Mouse (Mus musculus) kidney, embryonic 16.5 days (tissue): ENCODE measurements at regions not wholly inside any gene's neighbourhood (a gene's known extent, or its start where the extent isn't known, plus 50 kb on each side); places are given as distances from the start of the nearest gene placed in this dataset.

ENCODE experiments used
- ATAC-seq: fragments of 200-750 bp; cut with Nextera tagmentation; 2 replicates; pipeline ENCODE4 v1.8.0; 2017; ENCODE audit warnings: moderate TSS enrichment; ENCODE audit not compliant: low FRiP score, low TSS enrichment
- H3K27ac ChIP-seq: fragments of 300-500 bp; sonication (generic); 2 replicates; pipeline ENCODE4 v1.5.1; 2014; ENCODE audit warnings: low read length
- H3K27me3 ChIP-seq: fragments of 300-500 bp; sonication (generic); 2 replicates; pipeline ENCODE4 v1.6.1; 2014; ENCODE audit warnings: low read length, control low read depth, mixed read lengths; ENCODE audit not compliant: insufficient read depth
- H3K36me3 ChIP-seq: fragments of 300-500 bp; sonication (generic); 2 replicates; pipeline ENCODE4 v1.6.1; 2014; ENCODE audit warnings: low read length, control low read depth, mixed read lengths; ENCODE audit not compliant: insufficient read depth
- H3K4me1 ChIP-seq: fragments of 300-500 bp; sonication (generic); 2 replicates; pipeline ENCODE4 v1.6.1; 2014; ENCODE audit warnings: low read length, control low read depth, mixed read lengths; ENCODE audit not compliant: insufficient read depth
- H3K4me2 ChIP-seq: fragments of 300-500 bp; sonication (generic); replicated peaks from 2 replicates; pipeline ENCODE4 v1.6.1; 2014; ENCODE audit warnings: low read depth, low read length
- H3K4me3 ChIP-seq: fragments of 300-500 bp; sonication (generic); 2 replicates; pipeline ENCODE4 v1.5.1; 2014; ENCODE audit warnings: mild to moderate bottlenecking, low read length
- H3K9ac ChIP-seq: fragments of 300-500 bp; sonication (generic); replicated peaks from 2 replicates; pipeline ENCODE4 v1.6.1; 2014; ENCODE audit warnings: low read length
- H3K9me3 ChIP-seq: fragments of 300-500 bp; sonication (generic); 2 replicates; pipeline ENCODE4 v1.6.1; 2016; ENCODE audit warnings: low read length, control low read depth
- WGBS: fragments of 180-500 bp; shearing (Covaris S2); extraction: QIAGEN DNeasy Blood & Tissue Kit; methylation state at CpG from one replicate; pipeline ENCODE4 v1.1.7; 2014; 5-methylcytosine and 5-hydroxymethylcytosine counted together

- Histone ChIP-seq H3K9ac (0 out of 2 replicates have a peak overlapping the region, but pooled peaks have one; percentile 2), H3K4me1 (peaks cover 16% of the 10 kb centered on the region; the same call in 1 of the 2 replicates), H3K9me3 (no peaks in the 10 kb centered on the region), H3K4me3 (no peak overlapping the region), H3K27ac (peak overlapping the region; percentile 64), H3K4me2 (no peak overlapping the region), H3K36me3 (no peaks in the 10 kb centered on the region), H3K27me3 (no peaks in the 10 kb centered on the region)
- peak; percentile 67; the same call in 1 of the 2 replicates for ATAC-seq
- WGBS, result 24% methylated on average over 15 of the region's 15 CpGs
Measured at GRCm38 (mm10) chr13:60455033-60455619, 146.6 kb upstream of the Dapk1 start.

DNA sequence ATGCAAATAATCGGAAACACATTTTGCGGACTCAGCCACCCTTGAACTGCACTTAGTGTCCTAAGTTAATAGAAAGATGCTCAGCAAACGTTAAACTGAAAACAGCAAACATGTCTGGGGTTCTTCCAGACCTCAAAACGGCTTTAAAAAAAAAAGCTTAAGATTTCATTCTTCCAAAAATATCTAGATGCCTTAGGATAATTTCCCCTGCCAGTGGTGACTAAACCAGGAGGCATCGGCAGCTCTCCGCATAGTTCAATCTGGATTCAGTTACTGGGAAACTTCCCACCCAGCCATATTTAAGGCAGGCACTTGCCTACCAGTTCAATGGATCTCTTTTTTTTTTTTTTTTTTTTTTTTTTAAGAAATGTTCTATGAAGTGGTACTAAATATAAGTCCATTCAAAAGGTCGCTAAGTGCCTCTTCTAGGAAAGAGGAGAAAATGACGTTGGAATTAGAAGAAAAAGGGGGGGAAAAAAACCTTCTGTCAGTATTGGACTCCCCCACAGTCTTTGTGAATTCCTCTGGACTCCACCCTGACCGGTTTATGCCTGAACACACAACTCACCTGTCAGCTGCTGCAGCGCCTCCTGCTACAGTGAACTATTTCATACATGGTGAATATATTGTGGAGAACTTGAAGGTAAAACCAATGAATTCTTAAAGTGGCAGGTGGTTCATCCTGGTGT lies 145.7 kb upstream of the Dapk1 start:
- H3K27ac ChIP-seq, result no peak overlapping the region
- no peak overlapping the region for H3K4me3 ChIP-seq
- H3K4me1 ChIP-seq, result peaks cover 11% of the 10 kb centered on the region; the same call in 1 of the 2 replicates
- H3K9me3 ChIP-seq, result no peaks in the 10 kb centered on the region
- H3K4me2 ChIP-seq, result no peak overlapping the region
- no peak overlapping the region for H3K9ac ChIP-seq
- H3K36me3 ChIP-seq, result no peaks in the 10 kb centered on the region
- no peak for ATAC-seq
- WGBS, result 63% methylated on average over 10 of the region's 10 CpGs
- H3K27me3 ChIP-seq, result no peaks in the 10 kb centered on the region

- WGBS, result 78% methylated on average over 10 of the region's 10 CpGs
- no peak overlapping the region for H3K27ac ChIP-seq
- H3K36me3 ChIP-seq, result no peaks in the 10 kb centered on the region
- no peak overlapping the region for H3K4me3 ChIP-seq
- no peaks in the 10 kb centered on the region for H3K27me3 ChIP-seq
- H3K4me2 ChIP-seq, result no peak overlapping the region
- H3K4me1 ChIP-seq, result peaks cover 8% of the 10 kb centered on the region; the same call in 1 of the 2 replicates
- ATAC-seq, result no peak
- no peaks in the 10 kb centered on the region for H3K9me3 ChIP-seq
- H3K9ac ChIP-seq, result no peak overlapping the region
Measured at GRCm38 (mm10) chr13:60457277-60457676, 144.5 kb upstream of the Dapk1 start.

DNA sequence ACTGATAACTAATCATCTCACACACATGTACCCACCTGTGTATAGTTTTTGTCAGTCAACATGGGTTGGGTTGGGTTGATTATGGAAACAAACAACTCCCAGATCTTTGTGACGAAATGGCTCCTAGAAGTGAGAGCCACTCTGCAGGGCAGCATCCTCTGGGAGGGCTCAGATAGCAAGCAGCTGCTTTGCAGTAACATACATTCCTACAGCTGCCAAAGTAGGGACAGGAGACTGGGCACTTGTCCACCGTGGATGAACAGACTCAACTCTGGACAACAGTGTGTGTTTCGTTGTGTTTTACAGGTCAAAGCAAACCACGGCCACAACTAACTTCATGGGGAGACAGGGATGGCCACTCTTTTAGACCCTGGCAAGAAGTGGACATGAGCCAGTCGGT lies 142.7 kb upstream of the Dapk1 start:
- H3K36me3 ChIP-seq, result no peaks in the 10 kb centered on the region
- H3K27me3 ChIP-seq, result no peaks in the 10 kb centered on the region
- H3K4me2 ChIP-seq, result no peak overlapping the region
- ATAC-seq, result no peak
- H3K27ac ChIP-seq, result no peak overlapping the region
- no peak overlapping the region for H3K4me3 ChIP-seq
- H3K4me1 ChIP-seq, result peaks cover 8% of the 10 kb centered on the region; the same call in 1 of the 2 replicates
- H3K9ac ChIP-seq, result no peak overlapping the region
- 84% methylated on average over 5 of the region's 5 CpGs for WGBS
- no peaks in the 10 kb centered on the region for H3K9me3 ChIP-seq

DNA sequence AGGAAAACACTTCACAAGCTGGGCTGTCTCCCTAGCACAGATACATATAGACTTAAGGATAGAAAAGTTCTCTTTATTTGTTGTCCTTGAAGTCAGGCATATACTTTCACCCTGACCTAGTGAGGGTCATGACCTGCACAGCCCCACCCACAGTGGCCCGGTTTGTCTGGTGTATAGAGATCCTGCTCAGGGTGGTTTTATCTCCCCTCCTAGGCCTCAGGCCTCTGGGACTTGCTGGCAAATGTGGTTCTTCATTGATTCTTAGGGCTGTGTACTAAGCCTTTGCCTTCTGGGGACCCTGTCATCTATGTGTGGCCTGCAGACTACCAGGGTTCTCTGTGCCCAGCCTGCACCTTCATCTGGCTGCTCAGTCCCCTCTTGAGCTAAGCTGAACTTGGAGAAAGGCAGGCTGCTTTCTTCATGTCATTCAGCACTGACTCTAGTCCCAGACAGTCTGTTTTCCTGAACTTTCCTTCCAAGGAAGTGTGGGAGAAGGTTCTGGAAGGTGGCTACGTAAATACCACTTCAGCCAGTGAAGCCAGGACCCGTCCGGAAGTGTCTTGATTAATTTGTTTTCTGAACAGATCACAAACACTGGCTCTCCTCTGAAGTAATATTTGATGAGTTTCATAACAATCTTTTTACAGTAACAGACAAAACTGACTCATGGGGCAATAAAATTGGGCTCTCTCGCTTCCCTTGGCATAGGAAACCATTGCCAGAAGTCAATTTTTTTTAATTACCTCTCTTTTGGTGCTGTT lies 135.0 kb upstream of the Dapk1 start:
- Histone ChIP-seq H3K9me3 (no peaks in the 10 kb centered on the region), H3K36me3 (no peaks in the 10 kb centered on the region), H3K4me2 (no peak overlapping the region), H3K27ac (peak overlapping the region; percentile 43; the same call in 1 of the 2 replicates), H3K27me3 (no peaks in the 10 kb centered on the region), H3K9ac (peak overlapping the region; percentile 16; the same call in 1 of the 2 replicates), H3K4me3 (no peak overlapping the region), H3K4me1 (peaks cover 11% of the 10 kb centered on the region)
- WGBS, result 62% methylated on average over 5 of the region's 5 CpGs
- no peak for ATAC-seq

DNA sequence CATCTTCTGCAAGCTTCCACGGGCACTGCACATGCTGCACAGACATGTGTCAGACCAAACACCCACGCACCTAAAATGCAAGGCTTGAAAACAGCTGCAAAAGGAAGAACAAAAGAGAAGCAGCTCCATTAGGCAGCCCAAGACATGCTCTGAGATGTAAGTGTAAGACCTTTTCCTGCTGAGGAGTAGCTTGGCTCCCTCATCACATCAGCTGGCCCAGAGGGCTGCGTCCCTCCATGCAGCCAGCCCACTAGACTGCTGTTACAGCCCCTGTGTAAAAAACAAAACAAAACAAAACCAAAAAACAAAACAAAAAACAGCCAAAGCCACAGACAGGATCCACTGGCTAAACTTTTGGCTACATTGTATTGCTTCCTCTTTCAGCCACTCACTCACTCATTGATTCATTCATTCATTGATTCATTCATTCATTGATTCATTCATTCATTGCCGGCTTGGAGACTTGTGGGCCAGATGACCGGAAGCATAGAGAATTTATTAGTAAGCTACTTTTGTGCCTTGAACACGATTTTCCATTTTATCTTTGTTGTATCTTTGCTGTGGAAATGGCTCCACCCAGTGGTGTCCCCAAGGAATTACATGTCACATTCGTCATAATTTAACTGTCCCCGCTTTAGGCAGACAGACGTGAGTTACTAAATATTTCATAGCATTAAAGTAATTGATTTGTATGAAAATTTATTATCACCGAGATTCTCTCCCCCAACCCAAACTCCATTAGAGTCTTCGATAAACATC lies 133.7 kb upstream of the Dapk1 start:
- H3K4me3 ChIP-seq, result no peak overlapping the region
- no peaks in the 10 kb centered on the region for H3K36me3 ChIP-seq
- 16% methylated on average over 11 of the region's 11 CpGs for WGBS
- H3K9me3 ChIP-seq, result no peaks in the 10 kb centered on the region
- 0 out of 2 replicates have a peak overlapping the region, but pooled peaks have one; percentile 39 for H3K27ac ChIP-seq
- H3K9ac ChIP-seq, result 0 out of 2 replicates have a peak overlapping the region, but pooled peaks have one; percentile 38
- H3K27me3 ChIP-seq, result no peaks in the 10 kb centered on the region
- peaks cover 11% of the 10 kb centered on the region for H3K4me1 ChIP-seq
- no peak overlapping the region for H3K4me2 ChIP-seq
- ATAC-seq, result no peak

- no peak for ATAC-seq
- Histone ChIP-seq H3K36me3 (no peaks in the 10 kb centered on the region), H3K4me2 (no peak overlapping the region), H3K27ac (no peak overlapping the region), H3K4me3 (no peak overlapping the region), H3K4me1 (peaks cover 11% of the 10 kb centered on the region), H3K27me3 (no peaks in the 10 kb centered on the region), H3K9me3 (no peaks in the 10 kb centered on the region), H3K9ac (no peak overlapping the region)
- WGBS, result 49% methylated on average over 17 of the region's 17 CpGs
Measured at GRCm38 (mm10) chr13:60470426-60471398, 131.0 kb upstream of the Dapk1 start.

DNA sequence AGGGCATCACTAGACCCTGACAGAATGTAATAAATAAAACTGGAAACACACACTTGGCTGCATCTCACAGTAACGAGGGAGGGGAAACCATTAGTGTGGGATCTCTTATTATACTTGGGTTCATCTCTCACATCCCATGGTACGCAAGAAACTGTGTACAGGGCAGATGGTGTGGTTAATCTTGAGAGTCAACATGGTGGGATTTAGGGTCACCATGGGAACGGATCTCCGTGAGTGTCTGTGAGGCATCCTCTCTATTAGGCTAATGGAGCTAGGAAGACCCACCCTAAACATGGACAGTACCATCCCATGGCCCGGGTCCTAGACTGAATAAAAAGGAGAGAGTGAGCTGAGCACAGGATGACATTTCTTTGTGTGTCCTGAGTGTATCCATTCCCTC lies 130.1 kb upstream of the Dapk1 start:
- H3K27ac ChIP-seq, result no peak overlapping the region
- H3K9me3 ChIP-seq, result no peaks in the 10 kb centered on the region
- H3K4me2 ChIP-seq, result no peak overlapping the region
- no peak overlapping the region for H3K4me3 ChIP-seq
- no peaks in the 10 kb centered on the region for H3K27me3 ChIP-seq
- ATAC-seq, result no peak
- WGBS, result 75% methylated on average over 5 of the region's 5 CpGs
- H3K36me3 ChIP-seq, result no peaks in the 10 kb centered on the region
- H3K4me1 ChIP-seq, result peaks cover 11% of the 10 kb centered on the region
- no peak overlapping the region for H3K9ac ChIP-seq
